Mouse (Mus musculus): ENCODE results near the gene Mov10l1.
A peak's percentile ranks its signal among the peaks of the same experiment; 100 is the strongest.

Gene Mov10l1

GRCm38 (mm10) chr15:89076156-89076731 is 93.5 kb downstream of the Mov10l1 start:
- DNase-seq = peak; percentile 40 to 42

- peak; percentile 84 for DNase-seq
Observed at GRCm38 (mm10) chr15:89078208-89078836, 95.6 kb downstream of the Mov10l1 start.

- no peak for DNase-seq
Observed at GRCm38 (mm10) chr15:89083906-89084305, 101.2 kb downstream of the Mov10l1 start.

- DNase-seq = no peak
Observed at GRCm38 (mm10) chr15:89084826-89085225, 102.1 kb downstream of the Mov10l1 start.

- DNase-seq = peak; percentile 76 to 78
Observed at GRCm38 (mm10) chr15:89088607-89089247, 106.0 kb downstream of the Mov10l1 start, which contains the start of gene Selenoo. Gene Selenoo (plus strand): TSS chr15:89089084.

- peak; percentile 21 to 31 for DNase-seq
Observed at GRCm38 (mm10) chr15:89089248-89090051, 106.7 kb downstream of the Mov10l1 start.

GRCm38 (mm10) chr15:89090662-89091061 is 108.0 kb downstream of the Mov10l1 start:
- DNase-seq = no peak

- no peak for DNase-seq
Observed at GRCm38 (mm10) chr15:89092181-89092580, 109.5 kb downstream of the Mov10l1 start.

GRCm38 (mm10) chr15:89097450-89097849 is 114.7 kb downstream of the Mov10l1 start:
- DNase-seq = no peak

GRCm38 (mm10) chr15:89098616-89099015 is 115.9 kb downstream of the Mov10l1 start:
- no peak for DNase-seq

GRCm38 (mm10) chr15:89100823-89101222 is 118.1 kb downstream of the Mov10l1 start:
- no peak for DNase-seq

- DNase-seq = no peak
Observed at GRCm38 (mm10) chr15:89102646-89103045, 119.9 kb downstream of the Mov10l1 start.

- no peak for DNase-seq
Observed at GRCm38 (mm10) chr15:89103921-89104320, 121.2 kb downstream of the Mov10l1 start.

GRCm38 (mm10) chr15:89104425-89104824 is 121.7 kb downstream of the Mov10l1 start:
- DNase-seq = no peak
